Mouse (Mus musculus) midbrain, embryonic 11.5 days (tissue): ENCODE results near the gene Gm3159. TPM values are rescaled to one million over a fixed set of nuclear protein-coding genes. Genes with fewer than 3 reads are reported as not detected.
"Not testable (repeated sequence)": the region's sequence is repeated elsewhere in the genome, so short reads cannot be mapped to it uniquely, and the experiment has no call there.

Source experiments
- ATAC-seq: fragments of 200-750 bp; cut with Nextera tagmentation; 2 replicates; pipeline ENCODE4 v1.8.0; 2017; ENCODE audit warnings: moderate TSS enrichment, moderate library complexity; ENCODE audit not compliant: low FRiP score
- DNase-seq: peaks from one replicate; pipeline ENCODE4 v3.0.0; 2015; ENCODE audit warnings: low spot score; ENCODE audit errors: missing footprints
- H3K27ac ChIP-seq: fragments of 300-500 bp; sonication (generic); 2 replicates; pipeline ENCODE4 v1.5.1; 2014; ENCODE audit warnings: low read depth, low read length
- H3K27me3 ChIP-seq: fragments of 300-500 bp; sonication (generic); 2 replicates; pipeline ENCODE4 v1.6.1; 2014; ENCODE audit warnings: mild to moderate bottlenecking, low read length, moderate library complexity, mixed read lengths; ENCODE audit not compliant: control insufficient read depth, insufficient read depth
- H3K36me3 ChIP-seq: fragments of 300-500 bp; sonication (generic); 2 replicates; pipeline ENCODE4 v1.6.1; 2014; ENCODE audit warnings: mild to moderate bottlenecking, low read length, moderate library complexity, mixed read lengths; ENCODE audit not compliant: control insufficient read depth, insufficient read depth
- H3K4me1 ChIP-seq: fragments of 300-500 bp; sonication (generic); 2 replicates; pipeline ENCODE4 v1.6.1; 2014; ENCODE audit warnings: low read length; ENCODE audit not compliant: control insufficient read depth, insufficient read depth
- H3K4me2 ChIP-seq: fragments of 300-500 bp; sonication (generic); 2 replicates; pipeline ENCODE4 v1.6.1; 2014; ENCODE audit warnings: mild to moderate bottlenecking, moderate library complexity
- H3K4me3 ChIP-seq: fragments of 300-500 bp; sonication (generic); 2 replicates; pipeline ENCODE4 v1.5.1; 2014; ENCODE audit warnings: low read depth, low read length
- H3K9ac ChIP-seq: fragments of 300-500 bp; sonication (generic); 2 replicates; pipeline ENCODE4 v1.6.1; 2014; ENCODE audit warnings: low read length
- H3K9me3 ChIP-seq: fragments of 300-500 bp; sonication (generic); 2 replicates; pipeline ENCODE4 v1.6.1; 2016; ENCODE audit warnings: low read length; ENCODE audit not compliant: control insufficient read depth
- WGBS: fragments of 180-500 bp; shearing (Covaris S2); extraction: QIAGEN DNeasy Blood & Tissue Kit; methylation state at CpG from one replicate; pipeline ENCODE4 v1.1.7; 2014; 5-methylcytosine and 5-hydroxymethylcytosine counted together
- polyA plus RNA-seq: library from polyadenylated mRNA; unstranded; fragments of >200 nt; fragmentation: Nextera tagmentation; extraction: Ambion mirVana; gene quantifications from 2 replicates; pipeline ENCODE4 v1.2.1, GENCODE M21; 2014

Gene Gm3159
- not detected in 2 replicates for polyA plus RNA-seq

- H3K36me3 ChIP-seq, H3K27me3 ChIP-seq, H3K9me3 ChIP-seq, H3K4me2 ChIP-seq, H3K4me3 ChIP-seq, H3K4me1 ChIP-seq, H3K9ac ChIP-seq, ATAC-seq, H3K27ac ChIP-seq, DNase-seq: not testable (repeated sequence)
- 85% methylated on average over 2 of the region's 3 CpGs for WGBS
Measured at GRCm38 (mm10) chr14:4397226-4397625, at the start of gene Gm3159. TSS of gene Gm3159 (plus strand) at chr14:4397526.

GRCm38 (mm10) chr14:4368991-4369390 lies 28.3 kb upstream of the Gm3159 start:
- H3K4me2 ChIP-seq, ATAC-seq, H3K9me3 ChIP-seq, H3K9ac ChIP-seq, DNase-seq, H3K27me3 ChIP-seq, H3K4me3 ChIP-seq, H3K27ac ChIP-seq, H3K4me1 ChIP-seq, H3K36me3 ChIP-seq: not testable (repeated sequence)
- 79% methylated on average over 3 of the region's 3 CpGs for whole genome bisulfite sequencing

DNA sequence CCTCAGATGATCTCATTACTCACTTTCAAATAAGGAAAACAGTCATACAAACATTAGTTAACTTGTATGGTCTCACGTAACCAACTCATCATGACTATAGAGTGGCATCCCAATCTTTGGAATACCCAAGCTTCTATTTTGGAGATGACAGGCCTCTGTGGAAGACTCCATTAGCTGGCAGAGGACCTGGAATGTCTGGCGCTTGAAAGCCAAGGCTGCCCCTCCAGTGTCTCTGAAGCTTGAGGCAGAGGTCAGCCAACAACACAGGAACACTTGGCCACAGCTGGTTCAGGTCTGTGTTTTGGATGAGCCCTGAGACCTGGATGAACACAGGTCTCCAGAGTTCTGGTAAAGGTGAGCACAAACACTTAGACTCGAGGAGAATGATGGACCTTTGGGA lies 27.6 kb upstream of the Gm3159 start:
- not testable (repeated sequence) for H3K36me3 ChIP-seq, H3K27me3 ChIP-seq, H3K4me1 ChIP-seq, DNase-seq, ATAC-seq, H3K27ac ChIP-seq, H3K4me2 ChIP-seq, H3K9me3 ChIP-seq, H3K4me3 ChIP-seq, H3K9ac ChIP-seq
- 89% methylated on average over 3 of the region's 3 CpGs for WGBS

- DNase-seq, H3K9me3 ChIP-seq, H3K27ac ChIP-seq, H3K9ac ChIP-seq, H3K36me3 ChIP-seq, H3K27me3 ChIP-seq, H3K4me2 ChIP-seq, ATAC-seq, H3K4me3 ChIP-seq, H3K4me1 ChIP-seq: not testable (repeated sequence)
Measured at GRCm38 (mm10) chr14:4377871-4378270, 19.5 kb upstream of the Gm3159 start.

DNA sequence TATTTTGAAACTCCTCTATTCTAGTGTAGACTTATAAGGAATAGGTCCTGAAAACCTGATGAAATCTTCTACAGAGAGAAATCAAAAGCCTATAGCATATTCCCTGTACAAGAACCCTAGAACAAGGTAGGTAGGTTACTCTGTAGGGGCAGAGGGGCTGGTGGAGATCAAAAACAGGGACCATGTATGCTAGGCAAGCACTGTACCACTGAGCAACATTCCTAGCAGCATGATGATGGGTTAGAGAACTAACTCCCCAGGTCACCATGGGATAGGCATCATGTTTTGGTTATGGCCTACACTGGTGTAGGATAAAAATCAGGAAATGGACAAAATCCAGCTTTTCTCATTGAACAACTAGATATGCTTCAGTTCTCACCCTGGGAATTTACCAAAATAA lies 11.7 kb upstream of the Gm3159 start:
- H3K27me3 ChIP-seq, H3K4me1 ChIP-seq: not testable (repeated sequence)

DNA sequence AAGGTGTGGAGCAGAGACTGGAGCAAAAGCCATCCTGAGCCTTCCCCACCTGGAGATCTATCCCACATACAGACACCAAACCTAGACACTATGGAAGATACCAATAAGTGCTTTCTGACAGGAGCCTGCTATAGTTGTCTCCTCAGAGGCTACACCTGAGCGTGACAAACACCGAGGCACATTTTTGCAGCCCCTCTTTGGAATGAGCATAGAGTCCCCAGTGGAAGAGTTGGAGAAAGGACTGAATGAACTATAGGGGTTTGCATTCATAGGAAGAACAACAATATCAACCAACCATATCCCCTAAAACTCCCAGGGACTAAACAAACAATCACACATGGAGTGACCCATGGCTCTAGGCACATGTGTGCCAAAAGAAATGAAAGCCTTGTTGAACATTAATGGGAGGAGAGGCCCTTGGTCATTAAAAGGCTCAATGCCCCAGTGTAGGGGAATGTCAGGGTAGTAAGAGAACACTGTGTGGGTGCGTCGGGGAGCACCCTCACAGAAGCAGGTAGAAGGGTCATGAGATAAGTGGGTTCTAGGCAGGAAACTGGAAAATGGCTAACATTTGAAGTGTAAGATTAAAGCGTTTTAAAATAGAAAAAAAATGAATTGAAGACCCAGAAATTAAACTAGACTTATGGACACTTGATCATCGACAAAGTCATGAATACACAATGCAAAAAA lies 4.3 kb upstream of the Gm3159 start:
- not testable (repeated sequence) for H3K9ac ChIP-seq, H3K27me3 ChIP-seq, DNase-seq, H3K9me3 ChIP-seq, ATAC-seq, H3K4me2 ChIP-seq, H3K4me1 ChIP-seq, H3K27ac ChIP-seq, H3K4me3 ChIP-seq, H3K36me3 ChIP-seq
- 95% methylated on average over 2 of the region's 6 CpGs for WGBS

More for the DNA sequence above, 11.7 kb upstream of the Gm3159 start:
- H3K27ac ChIP-seq, DNase-seq, H3K4me3 ChIP-seq, H3K36me3 ChIP-seq, H3K4me2 ChIP-seq, ATAC-seq, H3K9ac ChIP-seq, H3K9me3 ChIP-seq: not testable (repeated sequence)

- H3K9me3 ChIP-seq, H3K27ac ChIP-seq, DNase-seq, H3K27me3 ChIP-seq, H3K36me3 ChIP-seq, H3K4me1 ChIP-seq, ATAC-seq, H3K9ac ChIP-seq, H3K4me2 ChIP-seq, H3K4me3 ChIP-seq: not testable (repeated sequence)
Measured at GRCm38 (mm10) chr14:4398624-4399023, 1.3 kb downstream of the Gm3159 start.

- WGBS, result 90% methylated on average over 4 of the region's 5 CpGs
- not testable (repeated sequence) for H3K9me3 ChIP-seq, ATAC-seq
Measured at GRCm38 (mm10) chr14:4400115-4400789, 2.9 kb downstream of the Gm3159 start.

GRCm38 (mm10) chr14:4401245-4401644 lies 3.9 kb downstream of the Gm3159 start:
- not testable (repeated sequence) for H3K4me3 ChIP-seq, H3K27me3 ChIP-seq, H3K9ac ChIP-seq, H3K36me3 ChIP-seq, H3K9me3 ChIP-seq, H3K4me1 ChIP-seq, H3K27ac ChIP-seq, DNase-seq, ATAC-seq, H3K4me2 ChIP-seq
- 78% methylated on average over 4 of the region's 5 CpGs for WGBS

More at GRCm38 (mm10) chr14:4400115-4400789, 2.9 kb downstream of the Gm3159 start:
- not testable (repeated sequence) for H3K27ac ChIP-seq, H3K9ac ChIP-seq, H3K4me1 ChIP-seq, H3K4me2 ChIP-seq, DNase-seq, H3K36me3 ChIP-seq, H3K4me3 ChIP-seq, H3K27me3 ChIP-seq
